Mouse (Mus musculus): ENCODE data around the gene Sirt4.
"Not testable (repeated sequence)": the region's sequence is repeated elsewhere in the genome, so short reads cannot be mapped to it uniquely, and the experiment has no call there.

The Sirt4 gene

GRCm38 (mm10) chr5:115483947-115484920, at the start of gene Sirt4:
Gene Sirt4 (minus strand): TSS chr5:115484725.
- DNase-seq (ENCODE audit: extremely low spot score), result peak; percentile 87

GRCm38 (mm10) chr5:115531671-115532270, 47.2 kb upstream of the Sirt4 start:
- no peak for DNase-seq (ENCODE audit: extremely low spot score)

DNA sequence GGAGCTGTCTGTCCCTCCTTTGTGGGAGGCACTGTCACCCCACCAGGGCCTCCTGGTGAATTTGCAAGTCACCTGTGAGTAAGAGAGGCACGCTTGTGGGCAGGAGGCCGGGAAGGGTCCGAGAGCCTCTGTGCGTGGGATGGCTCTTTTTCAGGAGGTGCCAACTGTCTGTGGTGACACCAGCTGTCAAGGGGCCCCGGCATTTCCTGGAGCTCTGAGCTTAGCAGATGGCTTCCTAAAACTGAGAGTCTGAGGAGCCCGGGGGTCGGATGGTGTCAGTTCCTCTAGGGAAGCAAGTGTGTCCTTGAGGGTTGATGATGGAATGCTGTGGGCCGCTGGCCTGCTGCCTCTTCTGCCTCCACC, 45.9 kb upstream of the Sirt4 start:
- DNase-seq (ENCODE audit: extremely low spot score), result no peak

- DNase-seq (ENCODE audit: extremely low spot score), result no peak
Observed at GRCm38 (mm10) chr5:115529742-115530446, 45.4 kb upstream of the Sirt4 start.

DNA sequence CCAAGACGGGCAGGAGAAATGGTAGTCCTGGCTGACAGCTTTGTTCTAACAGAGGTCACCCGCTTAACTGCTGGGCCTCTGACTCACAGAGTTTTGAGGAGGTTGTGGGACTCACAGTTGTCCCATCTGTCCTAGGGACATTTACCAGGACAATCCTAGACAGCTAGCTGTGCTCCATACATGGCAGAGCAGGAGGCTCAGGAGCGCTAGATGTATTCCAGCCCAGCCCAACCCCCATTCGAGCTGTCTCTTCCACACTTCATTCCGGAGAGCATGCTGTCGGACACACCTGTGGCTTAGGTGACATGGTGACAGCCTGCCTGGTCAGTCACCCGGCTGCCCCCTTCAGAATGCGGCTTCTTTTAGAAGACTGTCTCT, 44.8 kb upstream of the Sirt4 start:
- no peak for DNase-seq (ENCODE audit: extremely low spot score)

- DNase-seq (ENCODE audit: extremely low spot score), result no peak
Observed at GRCm38 (mm10) chr5:115528128-115528527, 43.6 kb upstream of the Sirt4 start.

- no peak for DNase-seq (ENCODE audit: extremely low spot score)
Observed at GRCm38 (mm10) chr5:115526456-115527202, 42.1 kb upstream of the Sirt4 start.

DNA sequence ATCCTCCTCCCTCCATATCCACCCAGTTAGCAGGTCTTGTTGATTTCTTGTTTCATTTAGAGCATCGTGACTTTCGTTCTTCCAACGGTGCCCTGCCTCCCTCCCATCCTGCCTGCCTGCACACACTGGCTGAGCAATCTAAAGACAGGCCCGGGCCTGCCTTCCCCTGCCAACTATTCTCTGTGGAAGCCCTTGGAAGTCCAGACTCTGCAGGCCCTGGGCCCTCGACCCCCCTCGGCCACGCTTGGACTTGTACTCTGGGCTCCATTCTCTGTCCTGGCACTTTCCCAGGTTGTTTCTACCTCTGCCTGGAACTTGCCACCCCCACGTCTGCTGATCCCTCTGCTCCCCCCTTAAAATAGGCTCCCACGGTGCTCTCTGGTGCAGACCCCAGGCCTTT, 41.4 kb upstream of the Sirt4 start:
- no peak for DNase-seq (ENCODE audit: extremely low spot score)

- DNase-seq (ENCODE audit: extremely low spot score), result no peak
Observed at GRCm38 (mm10) chr5:115525416-115525815, 40.9 kb upstream of the Sirt4 start.

DNA sequence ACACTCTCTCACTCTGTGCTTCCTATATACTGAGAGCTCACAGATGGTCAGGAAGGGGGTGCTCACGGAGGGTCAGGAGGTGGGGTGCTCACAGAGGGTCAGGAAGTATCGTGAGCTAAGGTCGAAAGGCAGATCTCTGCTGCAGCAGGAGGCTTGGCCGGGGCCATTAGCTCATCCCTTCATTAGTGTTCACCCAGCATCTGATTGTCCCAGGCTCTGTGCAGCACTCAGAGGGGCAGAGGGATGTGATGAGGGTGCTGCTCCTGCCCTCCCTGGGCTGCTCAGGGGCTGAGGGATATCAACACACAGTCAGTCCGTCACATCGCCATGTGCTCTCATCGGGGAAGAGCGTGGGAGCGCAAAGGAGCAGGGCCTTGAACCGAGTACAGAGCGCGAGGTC, 39.9 kb upstream of the Sirt4 start:
- no peak for DNase-seq (ENCODE audit: extremely low spot score)

GRCm38 (mm10) chr5:115523971-115524370, 39.4 kb upstream of the Sirt4 start:
- peak; percentile 76 for DNase-seq (ENCODE audit: extremely low spot score)

DNA sequence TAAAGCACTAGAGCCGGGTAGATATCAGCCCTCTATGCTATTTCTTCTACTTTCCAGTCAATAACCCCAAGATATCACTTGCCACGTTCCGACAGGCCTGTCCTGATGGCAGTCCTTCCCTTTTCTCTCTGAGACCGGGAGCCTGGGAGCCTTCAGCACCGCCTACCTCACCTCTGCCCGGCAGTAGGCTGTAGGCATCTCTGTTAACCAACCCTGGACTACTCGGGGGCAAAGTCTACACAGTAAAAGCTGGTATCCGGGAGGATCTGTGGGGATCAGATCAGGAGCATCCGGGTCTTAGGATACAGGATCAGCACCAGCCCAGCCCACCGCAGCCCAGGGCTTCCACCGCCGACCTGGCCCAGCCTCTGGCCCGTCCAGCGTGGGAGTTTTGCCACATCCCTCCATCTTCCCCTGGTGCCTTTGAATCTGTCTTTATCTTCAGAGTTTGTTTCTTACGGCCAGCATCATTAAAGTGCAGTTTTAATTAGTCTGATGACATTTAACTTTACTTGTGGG, 38.5 kb upstream of the Sirt4 start:
- no peak for DNase-seq (ENCODE audit: extremely low spot score)

DNA sequence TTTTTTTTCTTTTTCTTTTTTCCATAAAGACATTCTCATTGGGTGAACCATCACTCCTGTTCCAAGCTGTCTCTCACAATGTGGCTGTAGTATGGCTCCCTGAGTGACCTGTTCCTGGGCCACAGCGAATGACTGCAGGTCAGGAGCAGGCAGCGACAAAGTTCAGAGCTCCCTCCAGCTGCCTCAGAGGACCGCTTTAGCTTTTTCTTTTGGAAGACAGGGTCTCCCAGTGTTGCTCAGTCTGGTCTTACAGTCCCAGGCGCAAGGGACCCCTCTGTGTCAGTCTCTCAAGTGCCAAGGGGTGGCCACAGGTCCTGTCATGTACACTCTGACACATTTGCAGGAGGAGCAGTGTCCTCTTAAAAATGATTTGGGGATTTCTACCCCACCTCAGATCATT, 38.0 kb upstream of the Sirt4 start:
- no peak for DNase-seq (ENCODE audit: extremely low spot score)

DNA sequence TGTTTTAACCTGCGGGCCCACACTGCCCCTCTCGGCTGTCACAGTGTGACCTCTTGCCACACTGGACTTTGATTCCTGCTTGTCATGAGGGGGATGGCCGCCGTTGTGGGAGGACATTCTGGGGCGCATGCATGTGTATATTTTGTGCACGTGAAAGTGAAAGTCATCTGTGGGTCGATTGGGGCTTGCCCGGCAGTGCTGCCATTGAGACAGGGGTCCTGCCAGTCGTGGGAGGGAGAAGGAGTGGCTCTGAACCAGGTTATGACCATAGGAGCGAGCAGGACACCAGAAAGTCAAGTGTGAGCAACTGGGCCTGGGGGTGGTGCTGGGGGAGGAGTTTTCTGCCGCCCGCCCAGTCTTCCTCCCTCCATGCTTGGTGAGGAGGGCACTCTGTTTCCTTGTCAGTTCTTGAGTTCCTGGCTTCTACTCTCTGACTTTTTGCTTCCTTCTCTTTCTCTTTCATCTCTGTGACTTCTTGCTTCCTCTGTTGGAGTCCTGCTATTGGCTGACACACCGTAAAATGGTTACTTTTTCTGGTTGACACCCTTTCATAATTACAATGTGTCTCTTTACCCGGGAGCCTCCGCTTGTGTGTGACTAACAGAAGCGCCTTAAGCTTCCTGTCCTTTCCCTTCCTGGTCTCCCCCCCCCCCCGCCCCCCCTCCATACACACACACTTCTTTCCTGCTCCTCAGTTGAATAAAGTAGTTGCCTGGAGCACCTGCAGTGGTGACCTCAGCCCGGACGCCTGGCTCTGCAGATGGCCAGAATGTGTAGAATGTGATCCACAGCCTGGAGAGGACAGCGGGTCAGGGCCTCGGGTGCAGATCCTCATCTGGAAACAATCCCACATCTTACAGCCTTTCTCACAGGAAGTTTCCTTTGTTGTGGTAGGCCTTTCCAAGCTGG, 37.3 kb upstream of the Sirt4 start:
- DNase-seq (ENCODE audit: extremely low spot score), result no peak

GRCm38 (mm10) chr5:115520325-115520869, 35.9 kb upstream of the Sirt4 start:
- no peak for DNase-seq (ENCODE audit: extremely low spot score)

DNA sequence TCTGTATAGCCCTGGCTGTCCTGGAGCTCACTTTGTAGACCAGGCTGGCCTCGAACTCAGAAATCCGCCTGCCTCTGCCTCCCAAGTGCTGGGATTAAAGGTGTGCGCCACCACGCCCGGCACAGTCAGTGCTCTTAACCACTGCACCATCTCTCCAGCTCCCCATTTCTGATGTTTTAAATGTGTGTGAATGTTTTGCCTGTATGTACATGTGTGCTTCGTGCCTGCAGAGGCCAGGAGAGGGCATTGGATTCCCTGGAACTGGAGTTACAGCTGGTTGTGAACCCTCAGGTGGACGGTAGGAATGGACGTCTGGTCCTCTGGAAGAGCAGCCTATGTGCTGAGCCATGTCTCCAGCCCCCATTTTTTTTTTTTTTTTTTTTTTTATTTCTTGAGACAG, 33.7 kb upstream of the Sirt4 start:
- not testable (repeated sequence) for DNase-seq (ENCODE audit: extremely low spot score)

GRCm38 (mm10) chr5:115517501-115517900, 33.0 kb upstream of the Sirt4 start:
- DNase-seq (ENCODE audit: extremely low spot score), result no peak

GRCm38 (mm10) chr5:115516908-115517307, 32.4 kb upstream of the Sirt4 start:
- no peak for DNase-seq (ENCODE audit: extremely low spot score)

- DNase-seq (ENCODE audit: extremely low spot score), result no peak
Observed at GRCm38 (mm10) chr5:115516081-115516907, 31.8 kb upstream of the Sirt4 start.
